Mouse (Mus musculus) olfactory bulb, adult 2 months (tissue): ENCODE data around the gene Hypk.

Experiments
- CTCF ChIP-seq: fragments of 200-500 bp; IDR thresholded peaks from 2 replicates; pipeline ENCODE4 v1.5.1; 2012; ENCODE audit warnings: low read depth, mild to moderate bottlenecking, low read length, moderate library complexity; ENCODE audit not compliant: insufficient read depth
- POLR2A ChIP-seq: fragments of 200-500 bp; IDR thresholded peaks from 2 replicates; pipeline ENCODE4 v1.6.1; 2012; ENCODE audit warnings: mild to moderate bottlenecking, low read depth, low read length, moderate library complexity; ENCODE audit not compliant: insufficient read depth

DNA sequence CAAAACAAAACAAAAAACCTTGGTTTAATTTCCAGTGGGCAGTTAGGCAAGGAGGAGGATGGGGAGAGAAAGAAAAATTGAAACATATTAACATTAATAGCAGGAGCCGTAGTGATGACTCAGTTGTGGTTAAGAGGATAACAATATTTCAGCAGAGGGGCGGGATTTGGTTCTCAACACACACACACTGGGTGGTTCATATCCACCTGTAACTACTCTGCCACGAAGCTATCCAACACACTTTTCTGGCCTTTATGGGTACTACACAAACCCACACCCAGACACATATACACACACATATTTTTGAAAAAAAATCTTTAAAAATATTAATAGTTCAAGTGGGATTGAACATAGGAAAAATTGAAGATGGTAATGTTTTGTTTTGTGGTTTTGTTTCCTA lies 6.1 kb upstream of the Hypk start:
- TF ChIP-seq CTCF (no peak), POLR2A (no peak)
